Mouse (Mus musculus) left cerebral cortex, adult 18-20 months (tissue): ENCODE measurements at regions not wholly inside any gene's neighbourhood (a gene's known extent, or its start where the extent isn't known, plus 50 kb on each side); places are given as distances from the start of the nearest gene placed in this dataset.

Experiments
- DNase-seq, 2 experiments: peaks; one replicate each; pipeline ENCODE4 v3.0.0; 2021 to 2022; ENCODE audit warnings: low spot score in 2 of 2, mixed read lengths in 1 of 2

DNA sequence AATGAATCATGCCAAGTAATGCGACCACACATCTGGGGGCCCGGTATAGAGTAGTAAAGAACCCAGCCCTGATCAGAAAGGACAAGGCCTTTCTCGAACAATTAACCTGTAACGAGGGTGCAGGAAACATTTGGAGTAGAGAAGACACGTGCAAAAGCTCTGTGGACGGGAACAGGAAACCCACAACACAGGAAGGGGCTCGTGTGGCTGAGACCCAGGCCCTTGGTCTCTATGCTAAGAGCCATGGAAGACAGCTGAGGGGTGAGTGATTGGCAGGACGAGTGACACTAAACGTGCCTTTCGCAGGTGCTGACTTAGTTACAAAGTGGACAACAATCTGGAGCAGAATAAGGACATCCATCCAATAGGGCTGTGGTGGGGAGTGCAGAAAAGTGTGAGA, 106.3 kb downstream of the Sp3 start:
- DNase-seq, result no peak

DNA sequence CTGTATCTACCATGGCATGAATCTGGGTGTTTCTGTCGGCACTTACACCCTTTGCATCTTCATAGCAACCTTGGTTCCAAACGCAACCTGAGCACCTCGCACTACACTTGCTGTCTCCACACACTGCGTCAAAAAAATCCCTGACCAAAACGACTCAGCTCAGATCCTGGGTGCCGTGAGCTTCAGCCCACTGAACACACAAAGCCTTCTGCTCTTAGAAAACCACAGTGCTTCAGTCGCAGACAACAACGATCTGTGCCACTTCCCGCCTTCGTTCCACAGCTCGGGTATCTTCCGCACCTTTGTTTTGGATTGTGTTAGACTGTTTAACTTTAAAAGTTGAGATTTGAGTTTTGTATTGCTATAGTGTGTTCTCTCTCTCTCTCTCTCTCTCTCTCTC, 105.7 kb downstream of the Sp3 start:
- no peak for DNase-seq

- DNase-seq, result no peak
Observed at GRCm38 (mm10) chr2:72875677-72876076, 104.6 kb downstream of the Sp3 start.

DNA sequence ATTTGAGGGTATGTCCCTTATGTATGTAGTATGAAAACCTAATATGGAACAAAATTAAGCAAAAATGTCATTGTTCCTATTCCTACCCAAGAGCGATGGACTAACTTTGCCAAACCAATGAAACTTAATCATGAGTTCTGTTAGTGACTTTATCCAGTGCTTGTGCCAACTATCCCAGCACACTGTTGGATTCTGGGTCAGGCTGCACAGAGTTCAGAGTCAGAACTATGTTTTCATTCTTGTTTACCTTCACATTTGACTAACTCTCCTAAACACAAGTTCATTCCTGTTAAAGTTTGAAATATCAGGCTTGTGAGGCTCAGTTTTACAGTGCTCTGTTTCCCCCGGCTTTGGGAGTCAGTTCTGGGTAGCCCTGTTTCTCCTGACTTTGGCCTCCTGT, 100.2 kb downstream of the Sp3 start:
- no peak for DNase-seq

GRCm38 (mm10) chr2:72881554-72881953, 98.7 kb downstream of the Sp3 start:
- DNase-seq, result no peak

- no peak for DNase-seq
Observed at GRCm38 (mm10) chr2:72886250-72886649, 94.0 kb downstream of the Sp3 start.
